Mouse (Mus musculus) thymus, postnatal 0 days (tissue): ENCODE data around the gene 1700015F17Rik. TPM values are rescaled to one million over a fixed set of nuclear protein-coding genes. Genes with fewer than 3 reads are reported as not detected.
A peak's percentile ranks its signal among the peaks of the same experiment; 100 is the strongest.

Source experiments
- DNase-seq: peaks from one replicate; pipeline ENCODE4 v3.0.0-alpha.2; 2015; ENCODE audit warnings: low spot score
- polyA plus RNA-seq: library from polyadenylated mRNA; unstranded; fragments of >200 nt; fragmentation: Nextera tagmentation; extraction: Ambion mirVana; gene quantifications from 2 replicates; pipeline ENCODE4 v1.2.1, GENCODE M21; 2015

Gene 1700015F17Rik
- polyA plus RNA-seq, 1 experiment from 2014 or later, result not detected

- DNase-seq, result no peak
Observed at GRCm38 (mm10) chr5:5423723-5424171, 55.2 kb downstream of the 1700015F17Rik start.

GRCm38 (mm10) chr5:5423081-5423480, 55.9 kb downstream of the 1700015F17Rik start:
- DNase-seq, result no peak

GRCm38 (mm10) chr5:5421439-5421838, 57.5 kb downstream of the 1700015F17Rik start:
- DNase-seq, result no peak

- peak; percentile 3 for DNase-seq
Observed at GRCm38 (mm10) chr5:5419992-5420455, 58.9 kb downstream of the 1700015F17Rik start, which contains the start of gene Cdk14. Cdk14 (minus strand) TSS chr5:5420312.

GRCm38 (mm10) chr5:5419253-5419652, 59.7 kb downstream of the 1700015F17Rik start:
- no peak for DNase-seq

- no peak for DNase-seq
Observed at GRCm38 (mm10) chr5:5414835-5415234, 64.1 kb downstream of the 1700015F17Rik start.

- DNase-seq, result no peak
Observed at GRCm38 (mm10) chr5:5411886-5412285, 67.1 kb downstream of the 1700015F17Rik start.

- no peak for DNase-seq
Observed at GRCm38 (mm10) chr5:5401986-5402385, 77.0 kb downstream of the 1700015F17Rik start.

- DNase-seq, result no peak
Observed at GRCm38 (mm10) chr5:5392786-5393185, 86.2 kb downstream of the 1700015F17Rik start.

Other genes starting within 250 kb of the 1700015F17Rik start
- gene Cdk14, start 58.8 kb downstream of the 1700015F17Rik start, polyA plus RNA-seq, result 1.7 and 2.1 TPM in 2 replicates
- 2.3 and 2.8 TPM in 2 replicates for gene Cldn12, start 35.8 kb upstream of the 1700015F17Rik start, polyA plus RNA-seq
- 14.4 and 16.0 TPM in 2 replicates for gene Gtpbp10, start 80.4 kb upstream of the 1700015F17Rik start, polyA plus RNA-seq
- gene Gm8773, start 94.7 kb upstream of the 1700015F17Rik start, polyA plus RNA-seq, result 0.45 and 0.70 TPM in 2 replicates
- 0.27 and 0.85 TPM in 2 replicates for gene Cfap69, start 185.1 kb upstream of the 1700015F17Rik start, polyA plus RNA-seq
- gene Steap2, start 215.4 kb upstream of the 1700015F17Rik start, polyA plus RNA-seq, result 0.49 and 0.57 TPM in 2 replicates